8 mouse cellular contexts compared by ENCODE assay signal in genomic region chr4:41502986-41503412, GRCm38 (mm10). TPM values are rescaled to one million over a fixed set of nuclear protein-coding genes. Genes with fewer than 3 reads are reported as not detected.
DNase-seq lines count a peak whose midpoint lies in the region.

AI464131 (minus strand) TSS chr4:41503076.

- peaks cover 44% of the 10 kb centered on the region for H3K4me1 ChIP-seq in megakaryocyte, embryonic 14.5 days

- H3K36me3 ChIP-seq in megakaryocyte, embryonic 14.5 days (replicated peaks; ENCODE audit: low read length) = no peaks in the 10 kb centered on the region

- peaks cover 79% of the 10 kb centered on the region for H3K27me3 ChIP-seq in megakaryocyte, embryonic 14.5 days (replicated peaks)

- H3K4me3 ChIP-seq in megakaryocyte, embryonic 14.5 days (replicated peaks) = peak within 1 kb of the TSS; percentile 87

- peaks cover 14% of the 10 kb centered on the region; the same call in 1 of the 2 replicates for H3K9me3 ChIP-seq in megakaryocyte, embryonic 14.5 days

- DNase-seq in adipocyte (ENCODE audit: low spot score) = peak; percentile 97
- peak; percentile 97 for DNase-seq in embryo, embryonic 10 days (ENCODE audit: low spot score)
- DNase-seq in gastrocnemius, postnatal 10 days = peak; percentile 99
- DNase-seq in induced T-regulatory cell, adult 2 months (ENCODE audit: low read depth) = peak; percentile 87
- peak; percentile 78 to 95 for DNase-seq in left cerebral cortex, adult 8-10 months (ENCODE audit: low spot score in 2 of 2)
- peak; percentile 96 to 97 for DNase-seq in right cerebral cortex, postnatal 10 days (ENCODE audit: low spot score in 2 of 2)
- DNase-seq in urinary bladder, postnatal 14 days (ENCODE audit: low spot score) = peak; percentile 100

RNA-seq across cellular contexts. Expression of gene AI464131, which starts in this region (rescaled TPM):
- total RNA-seq in gastrocnemius, postnatal 10 days (2021) = 10 to 100 TPM; 75.2 to 77.4 TPM
- total RNA-seq in left cerebral cortex, adult 8-10 months (2022) = 10 to 100 TPM; 20.9 to 26.5 (median 23.3) TPM
- polyA plus RNA-seq in megakaryocyte, embryonic 14.5 days (2012; ENCODE audit: insufficient read depth, low replicate concordance) = 0.07 TPM in 1 of 2 replicates, not detected in the other

Comparison
In these comparisons a context has a peak if more than half of its experiments do, and no peak if none do; other contexts are left out.
1. Peak in every context shown above with its lines: DNase-seq and H3K4me3 ChIP-seq.